Mouse (Mus musculus) lung, postnatal 0 days (tissue): ENCODE results near the gene Dync1i1.

Source experiments
- CTCF ChIP-seq: IDR thresholded peaks from 2 replicates; pipeline ENCODE4 v1.5.1; 2016; ENCODE audit warnings: antibody characterized with exemption, mild to moderate bottlenecking
- EP300 ChIP-seq: IDR thresholded peaks from 2 replicates; pipeline ENCODE4 v1.6.1; 2016; ENCODE audit warnings: antibody characterized with exemption, mild to moderate bottlenecking, control low read depth

- TF ChIP-seq EP300 (no peak), CTCF (no peak)
These were observed at the start of gene Dync1i1 for GRCm38 (mm10) chr6:5725611-5726236.
